Mouse (Mus musculus): ENCODE data around the gene Aqp3.

DNA sequence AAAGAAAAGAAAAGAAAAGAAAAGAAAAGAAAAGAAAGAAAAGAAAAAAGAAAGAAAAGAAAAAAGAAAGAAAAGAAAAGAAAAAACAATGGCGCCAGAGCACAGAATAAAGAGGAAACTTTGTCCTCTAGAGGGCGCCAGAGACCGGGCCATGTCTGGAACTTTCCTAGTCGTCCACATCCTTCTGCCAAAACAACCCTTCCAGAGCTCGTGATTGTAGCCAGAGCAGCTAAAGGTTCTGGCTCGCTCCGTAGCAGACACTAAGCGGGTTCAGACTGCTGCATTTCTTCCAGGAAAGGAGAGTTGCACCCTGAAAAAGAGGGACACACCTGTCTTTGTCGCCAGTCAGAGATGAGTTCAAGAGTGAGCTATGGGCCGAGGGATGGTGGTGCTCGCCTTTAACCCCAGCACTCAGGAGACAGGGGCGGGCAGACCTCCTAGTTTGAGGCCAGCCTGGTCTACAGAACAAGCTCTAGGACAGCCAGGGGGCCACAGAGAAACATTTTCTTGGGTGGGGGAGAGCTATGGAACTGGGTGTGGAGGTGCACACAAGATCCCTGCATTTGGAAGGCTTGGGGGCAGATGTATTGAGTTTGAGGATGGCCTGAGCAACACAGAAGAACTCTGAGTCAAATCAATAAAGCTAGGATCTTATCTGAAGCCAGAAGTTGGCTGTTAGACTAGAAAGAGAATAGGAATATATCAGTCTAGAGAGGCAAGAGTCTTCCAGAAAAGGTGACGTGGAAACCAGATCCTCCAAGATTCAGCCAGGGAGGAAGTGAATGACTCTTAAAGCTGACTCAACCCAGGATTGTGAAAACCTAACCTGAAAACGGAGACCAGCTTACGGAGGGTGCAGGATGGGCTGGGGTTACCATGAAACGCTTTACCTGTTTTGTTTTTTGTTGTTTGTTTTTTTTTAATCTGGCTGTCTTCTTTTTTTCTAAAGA, 47.0 kb downstream of the Aqp3 start:
- TF ChIP-seq CTCF (IDR thresholded peaks at IDR 0.05; ENCODE audit: low read depth, low read length) (peak; percentile 64), POLR2A (IDR thresholded peaks at IDR 0.05; ENCODE audit: extremely low read depth, insufficient read depth, low read length) (no peak)

Measured in liver, adult 2 months (tissue).